Mouse (Mus musculus) heart, adult 11 months (tissue): ENCODE measurements around the gene Vcpkmt.
"Not testable (repeated sequence)": the region's sequence is repeated elsewhere in the genome, so short reads cannot be mapped to it uniquely, and the experiment has no call there.

Experiments
- DNase-seq: peaks from one replicate; pipeline ENCODE4 v3.0.0; 2022

The Vcpkmt gene

GRCm38 (mm10) chr12:69582613-69583269, at the start of gene Vcpkmt:
Gene Vcpkmt (minus strand): TSS chr12:69583028.
- peak; percentile 99 for DNase-seq

- not testable (repeated sequence) for DNase-seq
Observed at GRCm38 (mm10) chr12:69618590-69618989, 35.8 kb upstream of the Vcpkmt start.

- no peak for DNase-seq
Observed at GRCm38 (mm10) chr12:69604367-69604766, 21.5 kb upstream of the Vcpkmt start.

GRCm38 (mm10) chr12:69597446-69597845, 14.6 kb upstream of the Vcpkmt start:
- DNase-seq, result no peak

- DNase-seq, result no peak
Observed at GRCm38 (mm10) chr12:69593130-69593529, 10.3 kb upstream of the Vcpkmt start.

- no peak for DNase-seq
Observed at GRCm38 (mm10) chr12:69583270-69583629, 422 bp upstream of the Vcpkmt start.

- peak; percentile 74 for DNase-seq
Observed at GRCm38 (mm10) chr12:69582216-69582612, 614 bp downstream of the Vcpkmt start.

- DNase-seq, result no peak
Observed at GRCm38 (mm10) chr12:69579623-69580022, 3.2 kb downstream of the Vcpkmt start.

GRCm38 (mm10) chr12:69576120-69576627, 6.7 kb downstream of the Vcpkmt start:
- peak; percentile 85 for DNase-seq

- peak; percentile 94 for DNase-seq
Observed at GRCm38 (mm10) chr12:69573916-69574881, 8.6 kb downstream of the Vcpkmt start.

- DNase-seq, result peak; percentile 59
Observed at GRCm38 (mm10) chr12:69573271-69573670, 9.6 kb downstream of the Vcpkmt start.

GRCm38 (mm10) chr12:69569926-69570325, 12.9 kb downstream of the Vcpkmt start:
- DNase-seq, result no peak

- no peak for DNase-seq
Observed at GRCm38 (mm10) chr12:69568266-69568665, 14.6 kb downstream of the Vcpkmt start.

GRCm38 (mm10) chr12:69561006-69561405, 21.8 kb downstream of the Vcpkmt start:
- DNase-seq, result peak; percentile 74

GRCm38 (mm10) chr12:69556221-69556861, 26.5 kb downstream of the Vcpkmt start:
- DNase-seq, result peak; percentile 67

- peak; percentile 78 for DNase-seq
Observed at GRCm38 (mm10) chr12:69545456-69546178, 37.2 kb downstream of the Vcpkmt start.

- peak; percentile 76 for DNase-seq
Observed at GRCm38 (mm10) chr12:69544994-69545393, 37.8 kb downstream of the Vcpkmt start.

GRCm38 (mm10) chr12:69544562-69544961, 38.3 kb downstream of the Vcpkmt start:
- DNase-seq, result peak; percentile 61

- DNase-seq, result no peak
Observed at GRCm38 (mm10) chr12:69542376-69542775, 40.5 kb downstream of the Vcpkmt start.

- peak; percentile 96 for DNase-seq
Observed at GRCm38 (mm10) chr12:69541663-69542062, 41.2 kb downstream of the Vcpkmt start.

GRCm38 (mm10) chr12:69539353-69539752, 43.5 kb downstream of the Vcpkmt start:
- DNase-seq, result peak; percentile 88

- DNase-seq, result peak; percentile 93
Observed at GRCm38 (mm10) chr12:69538362-69538950, 44.4 kb downstream of the Vcpkmt start.
